Mouse (Mus musculus): Measurements from ENCODE around the gene Acsm3. TPM values are rescaled to one million over a fixed set of nuclear protein-coding genes. Genes with fewer than 3 reads are reported as not detected.
"Not testable (repeated sequence)": the region's sequence is repeated elsewhere in the genome, so short reads cannot be mapped to it uniquely, and the experiment has no call there.

The Acsm3 gene
- total RNA-seq (2021) = under 1 TPM; 0.25 to 0.54 TPM
- long read RNA-seq, experiment 1 = 0 reads
- long read RNA-seq, experiment 2 = 0 reads

DNA sequence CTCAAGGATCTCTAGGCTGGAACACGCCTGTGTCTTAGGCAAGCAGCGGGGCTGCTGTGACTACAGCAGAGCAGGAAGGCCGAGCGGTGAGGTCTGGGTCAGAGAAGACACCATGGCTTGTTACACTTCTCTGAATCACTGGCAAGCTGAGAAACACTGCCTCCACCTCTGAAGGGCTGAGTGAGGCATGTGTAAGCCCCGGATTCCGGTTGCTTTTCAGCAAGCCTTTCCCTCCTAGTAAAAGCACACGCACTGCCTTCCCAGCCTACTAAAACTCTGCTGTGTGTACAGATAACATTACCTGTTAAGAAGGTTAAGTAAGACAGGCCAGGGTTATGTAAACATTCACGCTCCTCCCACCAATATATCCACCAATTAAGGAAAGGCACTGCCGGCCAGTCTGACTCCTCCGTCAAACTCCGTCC lies at the start of gene Acsm3:
Gene Acsm3, plus strand, starts transcription at position 397 of the 425 bp plus-strand sequence.
- DNase-seq = no peak
- intact Hi-C loops (cut with DNase I) = no loop called here

DNA sequence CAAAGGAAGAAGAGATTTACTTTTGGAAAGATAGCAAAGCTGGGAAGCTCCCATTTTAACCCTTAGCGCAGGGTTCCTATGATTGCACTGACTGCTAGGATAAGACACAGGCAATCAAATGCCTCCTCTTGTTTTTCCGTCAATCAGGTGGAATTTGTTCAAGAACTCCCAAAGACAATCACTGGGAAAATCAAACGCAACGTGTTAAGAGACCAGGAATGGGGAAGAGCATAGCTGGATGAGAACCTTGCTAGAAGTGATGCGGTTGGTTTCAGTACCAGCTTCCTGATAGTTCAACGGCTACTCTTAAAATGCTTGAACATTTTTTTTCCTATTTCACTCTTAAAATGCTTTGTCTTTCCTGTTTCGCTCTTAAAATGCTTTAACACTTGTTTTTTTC lies 46.6 kb upstream of the Acsm3 start:
- intact Hi-C loops (cut with DNase I) = no loop called here

DNA sequence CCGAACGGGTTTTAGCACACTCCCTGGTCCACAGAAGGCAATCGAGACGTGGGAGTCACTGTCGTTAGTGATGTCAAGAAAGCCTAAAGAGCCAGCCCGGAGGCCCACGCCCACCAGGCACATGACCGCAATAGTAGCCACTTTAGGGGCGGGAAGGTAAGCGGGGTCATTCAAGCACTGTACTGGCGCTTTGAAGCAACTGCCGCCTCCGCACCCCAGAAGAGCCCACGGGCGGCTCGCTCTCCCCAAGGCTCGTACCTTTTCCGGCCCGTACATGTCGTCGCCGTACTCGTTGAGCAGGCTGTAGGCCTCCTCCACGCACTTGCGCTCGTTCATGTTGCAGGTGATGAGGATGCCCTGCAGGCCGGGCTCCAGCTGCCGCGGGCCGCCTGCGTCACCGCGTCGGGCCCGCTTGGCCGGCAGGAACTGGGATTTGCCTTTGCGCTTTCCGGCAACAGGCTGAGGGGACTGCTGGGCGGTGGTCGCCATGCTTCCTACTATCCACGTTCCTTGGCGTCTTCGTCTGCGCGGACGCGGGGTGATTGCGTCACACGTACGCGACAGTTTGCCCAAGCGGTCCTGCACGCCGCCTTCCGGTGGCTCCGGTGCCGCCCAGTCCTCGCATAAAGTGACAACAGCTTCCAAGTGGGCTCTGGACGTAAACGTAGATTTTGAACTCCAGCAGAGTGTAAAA lies 40.3 kb upstream of the Acsm3 start, which contains the start of gene Thumpd1:
Gene Thumpd1, minus strand, starts transcription at position 546 of the 694 bp plus-strand sequence.
- peak; percentile 86 to 91 for DNase-seq
- intact Hi-C loops (cut with DNase I) = no loop called here

More for the DNA sequence above, 46.6 kb upstream of the Acsm3 start:
- no peak for DNase-seq

DNA sequence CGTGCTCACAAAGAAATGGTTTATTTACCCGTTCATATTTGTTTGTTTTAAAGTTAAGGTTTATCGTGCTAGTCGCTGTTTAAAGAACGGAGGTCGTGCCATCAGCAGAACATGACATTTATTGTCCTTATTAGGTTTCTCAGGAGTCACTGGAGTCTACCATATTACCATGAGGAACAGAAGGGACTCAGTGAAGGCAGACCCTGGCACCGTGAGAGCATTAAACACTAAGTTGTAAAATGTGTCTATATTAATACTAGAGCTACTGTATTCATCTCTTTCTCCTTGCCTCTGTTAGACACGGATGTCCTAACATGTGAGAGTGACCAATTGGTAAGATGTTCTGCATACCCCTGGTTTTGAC lies 39.8 kb upstream of the Acsm3 start:
- DNase-seq = no peak
- intact Hi-C loops (cut with DNase I) = no loop called here

DNA sequence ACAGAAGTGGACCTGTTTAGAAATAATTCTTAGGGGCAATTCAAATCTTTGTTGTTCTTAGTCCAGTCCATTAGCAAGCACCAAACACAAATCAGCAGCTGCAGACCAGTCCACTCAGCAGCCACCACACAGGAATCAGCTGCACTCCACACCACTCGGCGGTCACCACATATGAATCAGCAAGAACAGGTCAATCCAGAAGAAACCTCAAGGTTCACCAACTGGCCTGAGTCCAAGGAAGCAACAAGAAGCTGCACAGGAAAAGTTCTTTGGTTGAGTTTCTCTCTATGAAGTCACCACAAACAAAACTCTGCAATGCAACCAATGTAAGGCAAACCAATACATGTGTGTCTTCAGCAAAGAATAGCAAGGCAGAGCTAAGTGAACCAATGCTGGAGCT lies 33.1 kb upstream of the Acsm3 start:
- DNase-seq = no peak
- intact Hi-C loops (cut with DNase I) = no loop called here

DNA sequence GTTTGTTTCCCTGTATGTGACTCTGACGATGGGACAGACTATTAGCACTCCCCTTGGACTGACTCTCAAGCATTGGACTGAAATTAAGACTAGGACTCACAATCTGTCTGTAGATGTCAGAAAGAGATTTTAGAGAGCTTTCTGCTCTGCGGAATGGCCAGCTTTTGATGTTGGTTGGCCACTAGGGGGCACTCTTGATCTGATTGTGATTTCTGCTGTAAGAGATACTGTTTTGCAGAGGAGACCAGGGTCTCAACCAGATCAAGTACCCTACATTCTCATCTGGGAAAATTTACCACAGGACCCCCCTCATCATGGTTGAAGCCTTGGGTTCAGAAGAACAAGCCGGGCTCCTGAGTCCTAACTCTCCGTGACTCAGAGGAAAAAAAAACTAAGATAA lies 29.5 kb upstream of the Acsm3 start:
- DNase-seq; intact Hi-C loops (cut with DNase I): not testable (repeated sequence)

DNA sequence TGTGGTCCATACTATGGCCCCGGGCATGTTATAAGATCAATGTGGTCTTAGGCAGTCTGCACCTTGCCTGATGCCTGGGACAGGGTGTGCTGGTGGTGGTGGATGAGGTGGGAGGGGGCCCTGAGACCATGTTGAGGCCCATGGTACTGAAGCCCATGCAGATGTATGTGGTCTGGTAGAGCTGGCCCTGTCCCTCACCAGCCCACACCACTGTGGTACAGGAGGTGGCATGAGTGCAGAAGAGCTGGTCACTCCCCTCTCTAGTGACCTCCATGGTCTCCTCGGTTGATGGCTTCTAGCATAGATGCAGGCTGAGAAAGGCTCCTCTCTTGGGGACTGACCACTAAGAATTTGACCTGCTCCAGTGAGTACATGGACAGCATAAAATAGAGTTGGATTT lies 21.8 kb upstream of the Acsm3 start:
- intact Hi-C loops (cut with DNase I) = no loop called here
- DNase-seq = no peak

DNA sequence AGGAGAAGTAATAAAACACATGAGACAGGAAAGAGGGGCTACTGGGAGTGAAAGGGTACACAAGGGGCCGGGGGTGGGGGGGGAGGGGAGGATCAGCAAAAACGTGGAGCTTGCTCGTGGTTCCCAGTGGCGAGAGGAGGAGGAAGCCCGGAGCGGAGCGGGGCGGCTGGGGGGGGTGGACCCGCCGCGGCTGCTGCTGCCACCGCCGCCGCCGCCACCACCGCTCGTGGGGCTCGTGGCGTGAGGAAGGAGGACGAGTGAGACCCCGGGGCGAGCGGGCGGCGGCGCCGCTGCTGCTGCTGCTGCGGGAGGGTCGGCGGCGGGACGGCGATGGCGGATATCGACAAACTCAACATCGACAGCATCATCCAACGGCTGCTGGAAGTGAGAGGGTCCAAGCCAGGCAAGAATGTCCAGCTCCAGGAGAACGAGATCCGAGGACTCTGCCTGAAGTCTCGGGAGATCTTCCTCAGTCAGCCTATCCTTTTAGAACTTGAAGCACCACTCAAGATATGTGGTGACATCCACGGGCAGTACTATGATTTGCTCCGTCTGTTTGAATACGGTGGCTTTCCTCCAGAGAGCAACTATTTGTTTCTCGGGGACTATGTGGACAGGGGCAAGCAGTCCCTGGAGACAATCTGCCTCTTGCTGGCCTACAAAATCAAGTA lies 20.8 kb upstream of the Acsm3 start:
- intact Hi-C loops (cut with DNase I) = loop anchor here (5.0 kb wide), 1 partner anchor 1827 kb away; no protein-coding TSS in a partner anchor
- DNase-seq = not testable (repeated sequence)

DNA sequence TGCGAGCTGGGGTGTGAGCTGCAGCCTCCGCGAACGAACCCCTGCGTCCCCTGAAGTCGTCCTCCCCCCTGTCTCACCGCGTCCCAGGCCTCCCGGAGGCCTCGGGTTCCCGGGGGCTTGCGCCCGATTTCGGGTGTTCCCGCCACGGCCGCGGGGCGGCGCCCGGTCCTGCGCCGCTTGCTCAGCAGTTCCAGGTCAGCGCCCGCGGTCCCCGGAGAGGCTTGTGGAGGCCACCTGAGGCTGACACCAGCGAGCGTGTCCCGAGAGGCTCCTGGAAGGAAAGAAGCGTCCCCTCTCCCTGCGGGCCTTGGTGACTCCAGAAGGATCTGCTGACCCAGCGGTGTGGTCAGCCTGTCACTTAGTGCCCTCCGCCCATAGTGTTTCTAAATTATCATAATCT lies 16.4 kb upstream of the Acsm3 start:
- no peak for DNase-seq
- intact Hi-C loops (cut with DNase I) = loop anchor here (5.0 kb wide), 1 partner anchor 1823 kb away; no protein-coding TSS in a partner anchor

DNA sequence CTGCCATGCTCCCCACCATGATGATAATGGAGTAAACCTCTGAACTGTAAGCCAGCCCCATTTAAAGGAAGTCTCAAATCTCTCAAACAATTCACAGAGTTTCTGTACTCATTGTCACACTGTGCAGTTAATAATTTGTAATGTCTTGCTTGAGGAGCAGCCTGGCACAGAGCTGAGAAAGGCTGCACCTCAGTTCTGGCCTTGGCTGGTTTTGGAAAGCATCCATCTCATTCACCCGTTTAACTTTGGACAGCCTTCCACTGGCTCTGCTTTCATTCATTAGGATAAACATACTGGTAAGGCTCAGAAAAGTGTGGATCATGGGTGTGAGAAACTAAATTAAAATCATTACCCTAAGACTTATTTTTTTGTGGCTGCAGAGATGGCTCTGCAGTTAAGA lies 14.9 kb upstream of the Acsm3 start:
- intact Hi-C loops (cut with DNase I) = no loop called here
- DNase-seq = no peak

DNA sequence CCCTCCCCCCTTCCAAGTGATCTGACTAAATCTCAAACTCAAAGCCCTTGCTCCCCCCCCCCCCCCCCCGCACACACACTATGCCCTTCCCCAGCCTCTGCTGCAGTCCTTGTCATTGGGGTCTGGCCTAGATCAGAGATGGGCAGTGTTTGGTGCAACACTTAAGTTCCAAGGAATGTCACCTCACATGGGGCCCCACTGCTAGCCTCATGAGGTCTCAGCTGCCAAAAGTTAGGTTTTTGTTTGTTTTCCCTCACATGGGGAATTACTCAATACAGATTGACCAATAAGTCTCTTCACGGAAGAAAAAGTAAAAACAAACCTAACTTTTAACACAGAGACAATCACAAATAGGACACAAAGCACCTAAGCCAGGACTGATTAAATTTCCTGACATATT lies 12.0 kb upstream of the Acsm3 start:
- no peak for DNase-seq
- intact Hi-C loops (cut with DNase I) = no loop called here

DNA sequence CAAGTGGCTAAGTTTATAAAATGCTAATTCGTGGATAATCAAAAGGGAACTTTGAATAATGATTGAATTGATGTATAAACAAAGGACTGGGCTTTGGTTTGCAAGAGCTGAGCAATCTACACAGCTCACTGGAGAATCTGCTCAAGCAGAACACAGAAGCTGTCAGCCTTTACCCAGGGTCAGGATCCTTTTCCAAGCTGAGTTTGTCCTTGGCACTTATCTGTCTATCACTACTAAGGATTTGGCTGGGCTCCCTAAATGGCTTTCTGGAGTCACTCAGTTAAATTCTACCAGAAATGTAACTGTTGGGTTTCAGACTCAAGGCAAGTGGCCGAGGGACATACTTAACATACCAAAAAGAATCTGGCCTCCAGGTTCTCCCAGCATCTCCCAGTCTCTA lies 10.8 kb upstream of the Acsm3 start:
- no peak for DNase-seq
- intact Hi-C loops (cut with DNase I) = no loop called here

DNA sequence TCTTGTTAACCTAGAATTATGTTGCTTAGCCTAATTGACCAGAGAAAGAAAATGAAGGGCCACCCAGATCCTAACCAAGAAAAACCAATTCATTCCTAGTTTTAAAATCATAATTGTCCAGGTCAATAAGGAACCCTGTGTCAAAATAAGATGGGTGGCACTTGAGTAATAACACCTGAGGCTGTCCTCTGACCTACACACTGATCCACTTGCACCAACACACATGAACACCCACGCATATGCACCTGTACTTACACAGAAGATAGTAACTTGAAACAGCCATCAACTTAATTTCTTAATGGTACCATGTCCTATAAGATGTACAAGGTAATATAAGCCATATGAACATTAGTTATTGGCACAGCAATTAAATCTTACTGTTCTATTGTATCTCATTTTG lies 7.0 kb upstream of the Acsm3 start:
- intact Hi-C loops (cut with DNase I) = no loop called here
- DNase-seq = no peak

DNA sequence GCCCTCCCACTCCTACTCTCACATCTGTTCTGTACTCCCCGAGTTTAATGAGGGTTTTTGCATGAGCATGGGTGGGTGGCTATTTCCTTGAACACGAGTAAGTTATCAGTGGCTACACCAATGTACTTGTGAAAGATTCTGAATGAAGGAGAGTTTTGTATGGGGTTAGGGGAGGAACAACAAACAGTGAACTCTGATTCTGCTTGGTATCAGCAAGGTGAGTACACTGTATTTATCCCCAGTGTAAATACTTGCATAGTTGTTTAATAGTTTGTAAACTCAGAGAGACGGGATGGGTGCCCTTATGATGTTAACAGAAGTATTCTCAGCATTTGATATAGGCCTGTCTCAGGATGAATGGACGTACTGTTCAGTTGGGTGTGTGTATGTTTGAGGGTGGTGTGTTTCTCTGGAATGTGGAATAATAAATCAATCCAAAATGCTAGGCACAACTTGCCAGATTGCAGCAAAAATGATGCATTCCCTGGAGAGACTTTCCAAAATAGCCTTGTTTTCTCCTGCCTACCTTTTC lies 1.5 kb downstream of the Acsm3 start:
- intact Hi-C loops (cut with DNase I) = no loop called here
- DNase-seq = no peak

DNA sequence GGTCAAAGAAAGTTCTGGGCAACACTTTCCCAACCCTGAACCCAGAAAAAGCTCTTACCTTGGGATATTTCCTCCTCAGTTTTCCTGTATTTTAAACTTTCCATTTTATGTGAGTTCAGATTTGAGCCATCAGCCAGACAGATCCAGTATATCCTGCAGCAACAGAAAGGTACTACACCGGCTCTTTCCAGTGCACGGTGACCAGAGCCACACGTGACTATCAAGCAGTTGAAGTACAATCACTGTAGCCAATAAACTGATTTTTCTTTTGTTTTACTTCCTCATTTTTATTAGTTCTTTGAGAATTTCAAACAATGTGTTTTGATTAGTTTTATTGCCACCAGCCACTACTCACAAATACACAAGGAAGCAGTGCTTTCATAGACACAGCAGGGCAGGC lies 3.7 kb downstream of the Acsm3 start:
- intact Hi-C loops (cut with DNase I) = no loop called here
- DNase-seq = no peak

DNA sequence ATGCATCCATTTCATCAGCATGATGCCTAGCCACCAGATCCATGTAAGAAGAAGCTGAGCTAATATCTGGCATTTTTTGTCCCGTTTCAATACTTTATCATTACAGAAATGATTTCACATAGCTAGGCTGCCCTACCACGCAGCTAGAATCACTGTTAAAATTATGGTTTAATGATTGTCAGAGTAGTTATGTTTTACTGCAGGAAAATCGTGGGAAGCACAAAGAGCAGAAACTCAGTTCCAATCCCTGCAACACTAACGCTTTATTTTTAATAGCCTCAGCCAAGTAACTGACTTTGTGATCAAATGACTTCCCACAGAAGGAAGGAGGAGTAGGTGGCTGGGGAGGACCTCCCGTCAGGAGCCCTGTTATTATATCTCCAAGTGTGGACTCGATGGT lies 6.3 kb downstream of the Acsm3 start:
- no peak for DNase-seq
- intact Hi-C loops (cut with DNase I) = no loop called here

DNA sequence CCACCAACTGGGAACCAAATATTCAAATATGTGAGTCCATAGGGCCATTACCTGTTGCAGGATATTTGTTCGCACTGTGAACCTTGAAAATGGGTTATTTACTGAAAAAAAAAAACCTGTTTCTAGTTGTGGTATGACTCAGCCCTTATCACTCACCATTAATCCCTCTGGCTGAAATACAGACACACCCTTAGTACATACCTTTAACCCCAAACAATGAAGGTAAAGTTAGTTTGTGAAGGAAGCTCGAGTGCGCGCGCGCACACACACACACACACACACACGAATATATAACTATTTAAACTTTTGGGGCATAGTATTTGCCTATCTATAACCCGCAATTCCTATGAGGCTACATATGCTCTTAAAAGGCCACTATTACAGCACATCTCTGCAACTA lies 9.2 kb downstream of the Acsm3 start:
- DNase-seq = no peak
- intact Hi-C loops (cut with DNase I) = no loop called here

DNA sequence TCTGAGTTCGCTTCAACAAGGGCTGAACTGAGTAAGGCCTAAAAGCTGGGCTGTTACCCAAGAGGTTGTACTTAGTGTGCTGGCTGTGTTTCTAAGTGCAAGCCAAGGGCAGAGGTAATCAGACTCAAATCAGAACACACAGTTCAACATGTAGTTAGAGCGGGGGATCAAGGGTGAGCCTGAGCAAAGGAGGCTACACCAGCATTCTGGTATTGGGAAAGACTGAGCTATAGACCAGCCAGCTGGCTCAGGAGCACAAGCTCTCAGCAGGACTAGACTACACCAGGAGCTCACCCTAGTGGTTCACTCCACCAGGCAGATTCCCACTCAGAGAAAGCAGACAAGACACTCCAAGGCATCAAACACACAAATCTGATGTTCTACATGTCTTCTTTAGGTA lies 22.7 kb downstream of the Acsm3 start:
- no peak for DNase-seq
- intact Hi-C loops (cut with DNase I) = no loop called here

DNA sequence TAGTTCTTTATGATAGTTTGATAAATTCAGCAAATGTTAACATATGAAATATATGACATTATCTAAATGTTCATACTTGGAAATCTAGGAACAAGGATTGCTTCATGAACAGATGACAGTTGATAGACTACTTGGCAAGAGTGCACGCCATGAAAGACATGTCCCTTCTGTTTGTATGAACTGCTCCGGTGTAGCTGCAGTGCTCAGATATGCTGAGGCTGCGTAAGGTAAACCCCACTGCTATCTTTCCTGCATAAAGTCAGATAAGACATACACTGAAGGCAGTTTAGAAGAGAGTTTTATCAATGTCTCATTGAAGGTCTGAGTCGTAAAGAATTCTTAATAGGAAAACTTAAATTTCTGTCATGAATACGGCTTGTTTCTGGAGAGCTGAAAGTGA lies 24.2 kb downstream of the Acsm3 start:
- intact Hi-C loops (cut with DNase I) = no loop called here

DNA sequence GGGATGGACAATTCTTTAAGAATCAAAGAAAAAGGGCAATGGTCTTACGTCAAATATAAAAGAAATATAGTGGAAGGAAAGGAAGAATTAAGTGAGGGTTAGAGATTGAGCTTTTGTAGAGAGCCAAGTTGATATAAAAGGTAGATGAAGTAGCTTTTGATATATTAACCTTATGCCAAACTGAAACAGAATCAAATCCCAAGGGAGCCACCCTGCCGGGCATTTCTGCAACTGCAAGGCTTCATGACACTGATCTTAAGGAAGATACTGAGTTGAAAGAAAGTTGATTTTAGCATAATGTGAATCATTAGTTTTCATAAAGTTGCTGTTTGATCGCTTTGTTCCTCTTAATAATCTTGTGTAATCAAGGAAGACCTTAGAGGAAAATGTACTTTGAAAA lies 28.3 kb downstream of the Acsm3 start:
- intact Hi-C loops (cut with DNase I) = no loop called here
- no peak for DNase-seq

More for the DNA sequence above, 24.2 kb downstream of the Acsm3 start:
- DNase-seq = no peak

DNA sequence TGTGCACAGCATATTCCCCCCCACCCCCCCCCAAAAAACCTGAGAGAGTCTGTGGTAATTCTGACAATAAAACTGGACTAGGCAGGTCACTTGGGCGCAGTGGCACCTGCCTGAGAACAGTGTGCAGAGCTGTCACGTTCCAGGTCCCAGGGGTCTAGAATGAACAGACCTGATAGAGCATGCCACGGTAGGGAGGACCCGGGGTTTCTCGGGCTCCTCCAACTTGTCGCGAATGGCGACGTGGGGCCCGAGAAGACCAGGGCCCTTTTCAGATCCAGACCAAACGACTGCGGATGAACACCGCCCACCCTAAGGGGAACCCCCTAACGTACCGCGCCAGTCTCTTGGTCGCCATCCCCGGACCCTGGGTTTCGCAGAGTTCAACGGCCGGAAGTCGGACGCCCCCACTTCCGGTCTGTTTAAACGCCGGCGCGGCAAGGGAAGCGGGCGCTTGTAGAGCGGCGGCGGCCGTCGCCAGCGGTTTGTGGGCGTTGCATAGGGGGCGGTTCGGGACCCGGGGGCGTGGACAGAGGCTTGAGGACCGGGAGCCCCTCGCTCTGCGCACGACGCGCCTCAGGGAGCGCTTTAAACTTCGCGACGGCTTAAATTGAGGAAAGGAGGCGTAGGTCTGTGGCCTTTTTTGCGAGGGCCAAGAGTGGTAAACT lies 33.0 kb downstream of the Acsm3 start, which contains the start of the genes Rexo5 and Eri2:
Gene Rexo5, plus strand, starts transcription at position 421 of the 665 bp plus-strand sequence.
Gene Eri2, minus strand, starts transcription at position 473 of the 665 bp plus-strand sequence.
- peak; percentile 75 to 80 for DNase-seq
- intact Hi-C loops (cut with DNase I) = no loop called here
